Mouse (Mus musculus): ENCODE measurements around the gene Iscu.

The Iscu gene

DNA sequence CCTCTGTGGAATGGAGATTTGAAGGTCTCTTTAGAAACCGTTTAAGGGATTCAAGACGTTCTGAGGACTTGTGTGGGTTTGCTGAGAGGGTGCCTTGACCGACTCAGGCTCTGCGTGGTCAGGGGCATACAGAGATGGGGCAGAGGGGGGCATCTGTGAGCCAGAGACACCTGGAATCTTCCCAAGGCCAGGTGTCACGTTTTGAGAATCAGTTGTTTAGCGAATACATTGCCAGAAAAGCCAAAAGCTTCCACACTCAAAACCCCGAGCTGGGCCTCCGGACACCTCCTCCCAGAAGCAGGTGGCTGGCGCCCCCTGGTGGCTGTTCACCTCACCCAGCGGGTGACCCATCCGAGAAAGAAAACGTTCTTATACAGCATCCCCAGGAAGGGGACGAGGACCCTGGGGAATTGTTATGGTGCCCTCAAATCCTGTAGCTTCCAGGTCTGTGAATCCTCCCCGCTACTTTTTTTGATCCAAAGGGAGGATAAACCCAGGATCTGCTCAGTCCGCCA lies 43.1 kb downstream of the Iscu start:
- DNase-seq (ENCODE audit: low spot score), result peak; percentile 71

DNA sequence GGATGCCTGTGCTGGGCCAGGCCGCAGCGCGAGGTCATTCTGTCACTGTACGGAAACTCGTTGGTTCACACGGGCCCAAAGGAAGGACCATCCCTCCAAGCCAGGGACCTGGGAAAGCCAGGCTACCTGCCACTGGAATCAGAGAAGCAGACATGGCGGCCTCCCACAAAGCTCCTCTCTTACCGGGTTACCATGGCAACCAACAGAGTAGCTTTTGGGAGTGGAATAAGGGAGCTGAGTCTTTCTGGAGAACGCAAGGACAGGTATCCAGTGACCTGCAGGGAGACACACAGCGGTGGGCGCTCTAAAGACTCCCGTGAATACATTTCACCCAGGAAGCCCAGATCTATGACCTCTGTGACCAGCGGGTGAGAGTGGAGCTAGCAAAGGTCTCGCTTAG lies 46.0 kb downstream of the Iscu start:
- no peak for DNase-seq (ENCODE audit: low spot score)

DNA sequence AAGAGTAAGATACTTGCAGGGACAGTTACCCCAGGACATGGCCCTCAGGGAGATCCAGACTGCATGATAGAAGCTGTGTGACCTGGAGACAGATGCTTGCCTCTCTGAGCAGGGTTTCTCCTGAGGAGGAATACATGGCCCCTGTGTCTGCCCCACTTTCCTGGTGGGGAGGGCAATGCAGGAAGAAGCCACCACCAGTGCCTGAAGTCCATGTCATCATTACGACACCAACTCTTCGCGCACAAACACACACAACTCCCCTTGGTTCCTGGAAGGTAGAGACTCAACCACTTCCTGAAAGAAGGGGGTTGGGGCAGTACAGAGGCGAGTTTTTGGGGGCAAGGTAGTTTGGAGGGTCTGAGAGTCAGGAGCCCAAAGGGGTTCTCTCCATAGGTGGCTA lies 51.7 kb downstream of the Iscu start:
- peak; percentile 88 for DNase-seq (ENCODE audit: low spot score)

DNA sequence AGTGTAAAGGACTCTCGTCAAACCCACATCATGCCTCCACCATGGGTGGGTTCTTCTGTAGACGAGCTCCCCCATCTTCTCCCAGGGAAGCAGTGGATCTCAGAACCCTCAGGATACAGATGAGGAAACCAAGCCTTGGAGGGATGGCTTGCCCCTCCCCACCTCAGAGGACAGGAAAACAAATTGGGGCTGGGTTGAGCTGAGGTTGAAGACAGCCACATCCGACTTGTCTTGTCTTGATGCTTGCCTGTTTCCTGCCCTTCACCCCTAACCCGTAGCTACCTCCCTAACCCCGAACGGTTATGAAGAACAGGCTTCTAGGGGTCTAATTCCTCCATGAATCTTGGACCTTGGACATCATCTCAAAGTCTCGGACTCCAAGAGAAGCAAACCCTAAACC lies 53.0 kb downstream of the Iscu start:
- DNase-seq (ENCODE audit: low spot score), result peak; percentile 81

DNA sequence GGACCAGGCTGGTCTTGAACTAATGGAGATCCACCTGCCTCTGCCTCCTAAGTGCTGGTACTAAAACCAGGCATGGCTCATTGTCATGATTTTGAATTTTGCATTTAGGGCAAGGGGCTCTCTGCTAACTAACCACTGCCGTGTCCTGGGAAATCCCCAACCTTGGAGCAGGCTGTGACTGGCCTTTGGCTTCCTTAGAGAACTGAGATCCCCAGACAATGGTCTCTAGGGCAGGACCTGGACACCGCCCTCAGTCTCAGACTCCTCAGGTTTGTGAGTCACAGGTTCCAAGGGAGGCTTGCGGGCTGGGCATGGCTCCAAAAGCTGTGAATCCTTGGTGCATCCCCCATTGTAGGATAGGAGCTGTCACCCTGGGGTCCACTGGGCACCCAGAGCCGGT lies 54.1 kb downstream of the Iscu start:
- DNase-seq (ENCODE audit: low spot score), result no peak

Measured in T-cell, adult 2 months (primary cell).